Mouse (Mus musculus) gastrocnemius, adult 2 months (tissue): Measurements from ENCODE around the gene Slc12a6. TPM values are rescaled to one million over a fixed set of nuclear protein-coding genes. Genes with fewer than 3 reads are reported as not detected.

Experiments used
- DNase-seq: peaks from one replicate; pipeline ENCODE4 v3.0.0; 2022
- H3K27ac ChIP-seq: fragments of 200-600 bp; 2 replicates; pipeline ENCODE4 v1.8.1; 2022; ENCODE audit warnings: mild to moderate bottlenecking
- H3K4me3 ChIP-seq: fragments of 200-600 bp; 2 replicates; pipeline ENCODE4 v1.8.1; 2022; ENCODE audit warnings: mild to moderate bottlenecking, moderate library complexity
- CTCF ChIP-seq: fragments of 200-600 bp; IDR thresholded peaks from 2 replicates; pipeline ENCODE4 v1.8.1; 2022; ENCODE audit warnings: antibody characterized with exemption, mild to moderate bottlenecking, moderate library complexity
- intact Hi-C: fragments of 180-260 bp; cut with DNase I; formaldehyde crosslinking; loops from one replicate; pipeline ENCODE4 v1.15.1; 2025
- total RNA-seq, 2 experiments: library from RNA; stranded (reverse); gene quantifications; 2 replicates each; pipeline ENCODE4 v1.2.3; 2021

Gene Slc12a6
- total RNA-seq, 2 experiments from 2014 or later, result 25.5 to 26.6 TPM

- Histone ChIP-seq H3K4me3 (no peak overlapping the region), H3K27ac (no peak overlapping the region)
- no peak for TF ChIP-seq CTCF
- intact Hi-C loops, result no loop called here
- no peak for DNase-seq
Observed at GRCm38 (mm10) chr2:112353685-112354455, 88.2 kb downstream of the Slc12a6 start.

GRCm38 (mm10) chr2:112359611-112360010 lies 94.0 kb downstream of the Slc12a6 start:
- TF ChIP-seq CTCF, result no peak

GRCm38 (mm10) chr2:112360012-112360780 lies 94.6 kb downstream of the Slc12a6 start:
- no peak overlapping the region for H3K4me3 ChIP-seq
- no peak for DNase-seq
- no peak overlapping the region for H3K27ac ChIP-seq
- intact Hi-C loops, result no loop called here
- TF ChIP-seq CTCF, result no peak

More at GRCm38 (mm10) chr2:112359611-112360010, 94.0 kb downstream of the Slc12a6 start:
- DNase-seq, result no peak
- H3K27ac ChIP-seq, result no peak overlapping the region
- no peak overlapping the region for H3K4me3 ChIP-seq
- intact Hi-C loops, result no loop called here

GRCm38 (mm10) chr2:112360781-112361169 lies 95.2 kb downstream of the Slc12a6 start:
- no peak for DNase-seq
- intact Hi-C loops, result no loop called here
- Histone ChIP-seq H3K4me3 (no peak overlapping the region), H3K27ac (no peak overlapping the region)
- no peak for TF ChIP-seq CTCF

GRCm38 (mm10) chr2:112367222-112367621 lies 101.6 kb downstream of the Slc12a6 start:
- intact Hi-C loops, result loop anchor here (5.0 kb wide), 1 partner anchor 100 kb away; the partner anchor contains the start of genes Gm21985 and Slc12a6
- peak overlapping the region; percentile 95 for H3K27ac ChIP-seq
- no peak for TF ChIP-seq CTCF
- no peak for DNase-seq
- peak overlapping the region; percentile 85 for H3K4me3 ChIP-seq

- TF ChIP-seq CTCF, result no peak
- H3K27ac ChIP-seq, result peak within 1 kb of the TSS; percentile 95
- intact Hi-C loops, result loop anchor here (5.0 kb wide), 1 partner anchor 101 kb away; the partner anchor contains the start of genes Gm21985 and Slc12a6
- H3K4me3 ChIP-seq, result peak within 1 kb of the TSS; percentile 85
- DNase-seq, result peak; percentile 93
Observed at GRCm38 (mm10) chr2:112367726-112368673, 102.4 kb downstream of the Slc12a6 start, which contains the start of gene Emc4. Emc4 (minus strand) TSS chr2:112368027.

- intact Hi-C loops, result loop anchor here (5.0 kb wide), 1 partner anchor 103 kb away; the partner anchor contains the start of genes Gm21985 and Slc12a6
- H3K27ac ChIP-seq, result peak overlapping the region; percentile 49
- TF ChIP-seq CTCF, result no peak
- peak; percentile 84 for DNase-seq
- no peak overlapping the region for H3K4me3 ChIP-seq
Observed at GRCm38 (mm10) chr2:112369941-112370340, 104.3 kb downstream of the Slc12a6 start.

GRCm38 (mm10) chr2:112373141-112373540 lies 107.5 kb downstream of the Slc12a6 start:
- Histone ChIP-seq H3K4me3 (no peak overlapping the region), H3K27ac (peak overlapping the region; percentile 75)
- intact Hi-C loops, result no loop called here
- peak; percentile 36 for DNase-seq
- no peak for TF ChIP-seq CTCF

GRCm38 (mm10) chr2:112374610-112375009 lies 109.0 kb downstream of the Slc12a6 start:
- intact Hi-C loops, result no loop called here
- Histone ChIP-seq H3K4me3 (no peak overlapping the region), H3K27ac (peak overlapping the region; percentile 75)
- peak; percentile 23 for DNase-seq
- TF ChIP-seq CTCF, result no peak

GRCm38 (mm10) chr2:112378973-112379898 lies 113.6 kb downstream of the Slc12a6 start, which contains the start of gene Katnbl1:
Katnbl1 (plus strand) TSS chr2:112379211.
- intact Hi-C loops, result loop anchor here (1.0 to 2.0 kb wide), 2 partner anchors 76 to 102 kb away; partner anchors contain the start of gene Emc7
- TF ChIP-seq CTCF, result no peak; the same call in none of the 2 replicates
- Histone ChIP-seq H3K4me3 (peak within 1 kb of the TSS; percentile 94), H3K27ac (peak within 1 kb of the TSS; percentile 90)
- peak; percentile 98 for DNase-seq

- no peak for TF ChIP-seq CTCF
- peak overlapping the region; percentile 94 for H3K4me3 ChIP-seq
- peak overlapping the region; percentile 90 for H3K27ac ChIP-seq
- intact Hi-C loops, result no loop called here
- DNase-seq, result no peak
Observed at GRCm38 (mm10) chr2:112380131-112380530, 114.5 kb downstream of the Slc12a6 start.
